ENCODE assay signal across 18 mouse cellular contexts in genomic region chr2:150643166-150643565, GRCm38 (mm10). TPM values are rescaled to one million over a fixed set of nuclear protein-coding genes. Genes with fewer than 3 reads are reported as not detected.
DNase-seq lines count a peak whose midpoint lies in the region; ATAC-seq and TF ChIP-seq lines count a peak whose summit lies in the region.
"Had no signal": no experiment of that assay in that cellular context is flagged by ENCODE, and none has a peak within 500 bp of the region (broad histone marks: within the 10 kb centered on the region; RNA-seq: fewer than 3 reads in every experiment).

No protein-coding gene starts in this region.

- DNase-seq in adrenal gland, postnatal 36 days, result peak; percentile 24
- no peak for DNase-seq in adrenal gland, postnatal 25 days
- no peak for DNase-seq in thymus, adult 2 months
- DNase-seq in cerebellum, postnatal 25 days, result no peak
- DNase-seq in right cerebral cortex, postnatal 4 days, result no peak
- DNase-seq: heart, adult 2 months; thymus, adult 18-20 months had no signal

- 77% methylated on average over 1 of the region's 1 CpGs for WGBS in forebrain, embryonic 12.5 days
- WGBS in hindbrain, embryonic 16.5 days, result 60% methylated on average over 1 of the region's 1 CpGs
- 55% methylated on average over 1 of the region's 1 CpGs for WGBS in neural tube, embryonic 13.5 days
- 100% methylated on average over 1 of the region's 1 CpGs for WGBS in thymus, adult 2 months

- H3K9me3 ChIP-seq in forebrain, embryonic 12.5 days, result no peaks in the 10 kb centered on the region
- no peaks in the 10 kb centered on the region for H3K9me3 ChIP-seq in hindbrain, embryonic 16.5 days (ENCODE audit: control insufficient read depth, low read length)
- H3K9me3 ChIP-seq in neural tube, embryonic 13.5 days, result no peaks in the 10 kb centered on the region
- H3K9me3 ChIP-seq: embryonic facial prominence, embryonic 13.5 days; G1E had no signal

- H3K27ac ChIP-seq in forebrain, embryonic 12.5 days, result peak overlapping the region; percentile 97
- H3K27ac ChIP-seq in hindbrain, embryonic 16.5 days (ENCODE audit: low read depth, low read length), result peak overlapping the region; percentile 76
- H3K27ac ChIP-seq in neural tube, embryonic 13.5 days (replicated peaks), result peak overlapping the region; percentile 94
- no peak overlapping the region for H3K27ac ChIP-seq in thymus, adult 2 months (ENCODE audit: control insufficient read depth, insufficient read depth, low read length)
- H3K27ac ChIP-seq: heart, adult 2 months had no signal

- 0 out of 2 replicates have a peak overlapping the region, but pooled peaks have one; percentile 31 for H3K4me2 ChIP-seq in forebrain, embryonic 12.5 days
- H3K4me2 ChIP-seq in hindbrain, embryonic 16.5 days (ENCODE audit: low read length), result no peak overlapping the region
- no peak overlapping the region for H3K4me2 ChIP-seq in neural tube, embryonic 13.5 days
- H3K4me2 ChIP-seq: embryonic facial prominence, embryonic 13.5 days; liver, embryonic 11.5 days had no signal

- no peak for TF ChIP-seq POLR2A in thymus, adult 2 months (IDR thresholded peaks at IDR 0.05; ENCODE audit: control insufficient read depth, extremely low read depth, insufficient read depth, low read length, poor library complexity)

- H3K27me3 ChIP-seq in forebrain, embryonic 12.5 days, result no peaks in the 10 kb centered on the region
- no peaks in the 10 kb centered on the region for H3K27me3 ChIP-seq in hindbrain, embryonic 16.5 days (replicated peaks; ENCODE audit: control insufficient read depth, insufficient read depth, low read length)
- H3K27me3 ChIP-seq in neural tube, embryonic 13.5 days, result no peaks in the 10 kb centered on the region
- no peaks in the 10 kb centered on the region for H3K27me3 ChIP-seq in thymus, adult 2 months (ENCODE audit: control insufficient read depth, insufficient read depth, low read length)
- H3K27me3 ChIP-seq: embryonic facial prominence, embryonic 13.5 days had no signal

- peaks cover 26% of the 10 kb centered on the region for H3K36me3 ChIP-seq in forebrain, embryonic 12.5 days (replicated peaks)
- no peaks in the 10 kb centered on the region for H3K36me3 ChIP-seq in hindbrain, embryonic 16.5 days (ENCODE audit: control insufficient read depth, insufficient read depth, low read length)
- H3K36me3 ChIP-seq in neural tube, embryonic 13.5 days, result 0 out of 2 replicates have a peak, but pooled peaks cover 9% of the 10 kb centered on the region
- peaks cover 34% of the 10 kb centered on the region for H3K36me3 ChIP-seq in thymus, adult 2 months (ENCODE audit: control insufficient read depth, insufficient read depth, low read length)
- H3K36me3 ChIP-seq: embryonic facial prominence, embryonic 13.5 days had no signal

- no peak for ATAC-seq in forebrain, embryonic 12.5 days (ENCODE audit: low FRiP score)
- ATAC-seq in hindbrain, embryonic 16.5 days, result no peak
- ATAC-seq in neural tube, embryonic 13.5 days (ENCODE audit: low read depth), result no peak
- ATAC-seq: lung, postnatal 0 days had no signal

- no peak overlapping the region for H3K9ac ChIP-seq in forebrain, embryonic 12.5 days
- no peak overlapping the region for H3K9ac ChIP-seq in hindbrain, embryonic 16.5 days (ENCODE audit: low read depth, low read length)
- H3K9ac ChIP-seq in neural tube, embryonic 13.5 days, result 0 out of 2 replicates have a peak overlapping the region, but pooled peaks have one; percentile 54
- H3K9ac ChIP-seq: embryonic facial prominence, embryonic 13.5 days had no signal

- H3K4me1 ChIP-seq in forebrain, embryonic 12.5 days, result peaks cover 58% of the 10 kb centered on the region
- no peaks in the 10 kb centered on the region; the same call in none of the 2 replicates for H3K4me1 ChIP-seq in hindbrain, embryonic 16.5 days (ENCODE audit: control insufficient read depth, insufficient read depth, low read depth, low read length)
- peaks cover 46% of the 10 kb centered on the region for H3K4me1 ChIP-seq in neural tube, embryonic 13.5 days (replicated peaks)
- H3K4me1 ChIP-seq in thymus, adult 2 months (replicated peaks; ENCODE audit: control insufficient read depth, insufficient read depth, low read length), result peaks cover 8% of the 10 kb centered on the region
- H3K4me1 ChIP-seq: embryonic facial prominence, embryonic 13.5 days had no signal

- H3K4me3 ChIP-seq in forebrain, embryonic 12.5 days (replicated peaks), result no peak overlapping the region
- H3K4me3 ChIP-seq in hindbrain, embryonic 16.5 days (ENCODE audit: low read length), result no peak overlapping the region
- no peak overlapping the region for H3K4me3 ChIP-seq in neural tube, embryonic 13.5 days
- H3K4me3 ChIP-seq in thymus, adult 2 months (ENCODE audit: control insufficient read depth, insufficient read depth, low read length), result no peak overlapping the region
- H3K4me3 ChIP-seq: embryonic facial prominence, embryonic 13.5 days; heart, adult 2 months had no signal

- TF ChIP-seq CTCF in thymus, adult 2 months (IDR thresholded peaks at IDR 0.05; ENCODE audit: borderline replicate concordance, control insufficient read depth, extremely low read depth, insufficient read depth, low read length, poor library complexity), result no peak

RNA-seq across cellular contexts. Expression of gene Acss1, which starts 25.1 kb away (rescaled TPM):
- total RNA-seq in adrenal gland, postnatal 36 days (2021), result 10 to 100 TPM; 23.2 to 29.1 TPM
- total RNA-seq in adrenal gland, postnatal 25 days (2021), result 17.3 and 23.4 TPM in 2 replicates
- 43.4 and 54.8 TPM in 2 replicates for polyA plus RNA-seq in forebrain, embryonic 12.5 days (2016; fragmentation: Nextera tagmentation; extraction: Ambion mirVana)
- 22.1 and 24.4 TPM in 2 replicates for polyA plus RNA-seq in hindbrain, embryonic 16.5 days (2015; fragmentation: Nextera tagmentation; extraction: Ambion mirVana)
- polyA plus RNA-seq in neural tube, embryonic 13.5 days (2015; fragmentation: Nextera tagmentation; extraction: Ambion mirVana), result 17.7 and 18.4 TPM in 2 replicates
- polyA plus RNA-seq in thymus, adult 2 months (2012; rRNA removed), result 124 and 136 TPM in 2 replicates

RNA-seq across cellular contexts. Expression of gene Apmap, which starts 34.8 kb away (rescaled TPM):
- total RNA-seq in adrenal gland, postnatal 36 days (2021), result 100 to 1,000 TPM; 117 to 146 TPM
- 115 and 122 TPM in 2 replicates for total RNA-seq in adrenal gland, postnatal 25 days (2021)
- polyA plus RNA-seq in forebrain, embryonic 12.5 days (2016; fragmentation: Nextera tagmentation; extraction: Ambion mirVana), result 35.7 and 36.4 TPM in 2 replicates
- polyA plus RNA-seq in hindbrain, embryonic 16.5 days (2015; fragmentation: Nextera tagmentation; extraction: Ambion mirVana), result 43.9 and 44.0 TPM in 2 replicates
- polyA plus RNA-seq in neural tube, embryonic 13.5 days (2015; fragmentation: Nextera tagmentation; extraction: Ambion mirVana), result 44.5 and 46.2 TPM in 2 replicates
- 53.0 and 58.6 TPM in 2 replicates for polyA plus RNA-seq in thymus, adult 2 months (2012; rRNA removed)

RNA-seq across cellular contexts. Expression of gene Vsx1, which starts 46.0 kb away (rescaled TPM):
- not detected for total RNA-seq in adrenal gland, postnatal 36 days (2021)
- not detected in 2 replicates for total RNA-seq in adrenal gland, postnatal 25 days (2021)
- 0.06 and 0.11 TPM in 2 replicates for polyA plus RNA-seq in forebrain, embryonic 12.5 days (2016; fragmentation: Nextera tagmentation; extraction: Ambion mirVana)
- 0.06 and 0.09 TPM in 2 replicates for polyA plus RNA-seq in hindbrain, embryonic 16.5 days (2015; fragmentation: Nextera tagmentation; extraction: Ambion mirVana)
- polyA plus RNA-seq in neural tube, embryonic 13.5 days (2015; fragmentation: Nextera tagmentation; extraction: Ambion mirVana), result 0.13 and 0.15 TPM in 2 replicates
- polyA plus RNA-seq in thymus, adult 2 months (2012; rRNA removed), result not detected in 2 replicates
- total RNA-seq: left cerebral cortex, postnatal 10 days had no signal
- polyA plus RNA-seq: cerebellum, adult 2 months; embryonic facial prominence, embryonic 13.5 days; G1E; heart, adult 2 months; kidney, embryonic 16.5 days; liver, embryonic 11.5 days; lung, postnatal 0 days; spleen, adult 2 months had no signal

Comparison
In these comparisons a context has a peak if more than half of its experiments do, and no peak if none do; other contexts are left out.
1. DNase-seq: peak in adrenal gland, postnatal 36 days (2 of 2); none in adrenal gland, postnatal 25 days (single experiment), thymus, adult 2 months (single experiment), cerebellum, postnatal 25 days (0 of 2) and right cerebral cortex, postnatal 4 days (single experiment).